Mouse (Mus musculus) layer of hippocampus, postnatal 25 days (tissue): ENCODE measurements around the gene Ndufs6. TPM values are rescaled to one million over a fixed set of nuclear protein-coding genes. Genes with fewer than 3 reads are reported as not detected.

Experiments used
- total RNA-seq, 2 experiments: library from RNA; stranded (reverse); gene quantifications; 2 replicates each; pipeline ENCODE4 v1.2.3; 2021

Gene Ndufs6
- total RNA-seq, 2 experiments from 2014 or later, result 167 to 186 TPM

Other genes with a start within 250 kb of the Ndufs6 start
- not detected for gene Irx4, start 68.1 kb downstream of the Ndufs6 start, total RNA-seq
- gene Mrpl36, start within 50 bp of the Ndufs6 start, total RNA-seq, result 10 to 100 TPM; 37.7 to 40.9 TPM
- 10 to 100 TPM; 37.6 to 42.4 TPM for gene Lpcat1, start 138.7 kb upstream of the Ndufs6 start, total RNA-seq
- under 1 TPM; 0.21 to 0.30 TPM for gene Slc6a3, start 208.2 kb upstream of the Ndufs6 start, total RNA-seq